Mouse (Mus musculus) lung, postnatal 0 days (tissue): ENCODE measurements around the gene Ppfia1.

Experiments
- CTCF ChIP-seq: IDR thresholded peaks from 2 replicates; pipeline ENCODE4 v1.5.1; 2016; ENCODE audit warnings: antibody characterized with exemption, mild to moderate bottlenecking
- EP300 ChIP-seq: IDR thresholded peaks from 2 replicates; pipeline ENCODE4 v1.6.1; 2016; ENCODE audit warnings: antibody characterized with exemption, mild to moderate bottlenecking, control low read depth

DNA sequence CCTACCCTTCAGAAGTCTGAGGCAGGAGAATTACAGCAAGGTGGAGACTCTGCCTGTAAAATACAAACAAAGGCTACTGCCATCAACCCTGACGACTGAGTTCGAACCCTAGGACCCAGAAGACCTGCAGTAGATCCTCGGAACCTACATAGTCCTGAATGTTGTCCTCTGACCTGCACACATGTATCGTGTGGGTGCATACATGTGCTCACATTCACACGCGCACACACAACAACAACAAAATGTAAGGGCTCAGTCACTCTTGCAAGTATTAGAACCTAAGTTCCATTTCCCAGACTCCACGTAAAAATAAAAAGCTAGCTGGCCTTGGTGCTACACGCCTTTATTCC is 569 bp upstream of the Ppfia1 start:
- TF ChIP-seq CTCF (no peak), EP300 (no peak)
